In genomic region chr10:44002004-44002940, GRCm38 (mm10) we compare ENCODE assay signal across 8 mouse cellular contexts.
DNase-seq lines count a peak whose midpoint lies in the region; ATAC-seq and TF ChIP-seq lines count a peak whose summit lies in the region.

No protein-coding gene starts in this region.

- ATAC-seq in forebrain, postnatal 0 days: no peak
- ATAC-seq in forebrain, embryonic 11.5 days (replicated peaks; ENCODE audit: low FRiP score): no peak
- ATAC-seq in embryonic facial prominence, embryonic 11.5 days (replicated peaks; ENCODE audit: insufficient number of reproducible peaks, low FRiP score, low TSS enrichment, low read depth): no peak
- no peak for ATAC-seq in limb, embryonic 12.5 days (ENCODE audit: insufficient number of reproducible peaks, insufficient read depth, low FRiP score, low TSS enrichment, low read depth)

- H3K4me2 ChIP-seq in forebrain, postnatal 0 days (ENCODE audit: low read depth): no peak overlapping the region
- no peak overlapping the region for H3K4me2 ChIP-seq in forebrain, embryonic 11.5 days (ENCODE audit: low read depth, low read length, severe bottlenecking)
- no peak overlapping the region for H3K4me2 ChIP-seq in embryonic facial prominence, embryonic 11.5 days (ENCODE audit: low read depth, low read length)
- H3K4me2 ChIP-seq in limb, embryonic 12.5 days: peak overlapping the region; percentile 74; the same call in 1 of the 2 replicates

- H3K4me3 ChIP-seq in forebrain, postnatal 0 days (ENCODE audit: low read depth, low read length): no peak overlapping the region
- no peak overlapping the region for H3K4me3 ChIP-seq in forebrain, embryonic 11.5 days (ENCODE audit: low read depth, low read length)
- H3K4me3 ChIP-seq in C2C12 (ENCODE audit: insufficient read depth, poor library complexity, severe bottlenecking): peak overlapping the region; percentile 68
- no peak overlapping the region for H3K4me3 ChIP-seq in embryonic facial prominence, embryonic 11.5 days (ENCODE audit: low read depth, low read length)
- no peak overlapping the region for H3K4me3 ChIP-seq in limb, embryonic 12.5 days (replicated peaks)

- no peak overlapping the region for H3K27ac ChIP-seq in forebrain, postnatal 0 days (ENCODE audit: low read depth, low read length)
- H3K27ac ChIP-seq in forebrain, embryonic 11.5 days (ENCODE audit: low read depth, low read length): no peak overlapping the region
- H3K27ac ChIP-seq in embryonic facial prominence, embryonic 11.5 days (replicated peaks; ENCODE audit: low read depth, low read length): no peak overlapping the region
- H3K27ac ChIP-seq in limb, embryonic 12.5 days: no peak overlapping the region

- no peaks in the 10 kb centered on the region for H3K36me3 ChIP-seq in forebrain, postnatal 0 days (ENCODE audit: insufficient read depth)
- no peaks in the 10 kb centered on the region for H3K36me3 ChIP-seq in forebrain, embryonic 11.5 days (ENCODE audit: control insufficient read depth, insufficient read depth, low read length)
- H3K36me3 ChIP-seq in C2C12 (ENCODE audit: control insufficient read depth, insufficient read depth): peaks cover 8% of the 10 kb centered on the region
- no peaks in the 10 kb centered on the region for H3K36me3 ChIP-seq in embryonic facial prominence, embryonic 11.5 days (replicated peaks; ENCODE audit: control insufficient read depth, insufficient read depth, low read depth, low read length)
- no peaks in the 10 kb centered on the region for H3K36me3 ChIP-seq in limb, embryonic 12.5 days

- peak overlapping the region; percentile 24 for H3ac ChIP-seq in C2C12 (ENCODE audit: control insufficient read depth, insufficient read length, low read depth)

- peaks cover 38% of the 10 kb centered on the region for H3K79me3 ChIP-seq in C2C12 (ENCODE audit: low read depth)

- peaks cover 2% of the 10 kb centered on the region; the same call in 1 of the 2 replicates for H3K4me1 ChIP-seq in forebrain, postnatal 0 days (ENCODE audit: insufficient read depth)
- peaks cover 6% of the 10 kb centered on the region; the same call in 1 of the 2 replicates for H3K4me1 ChIP-seq in forebrain, embryonic 11.5 days (replicated peaks; ENCODE audit: control insufficient read depth, insufficient read depth, low read length)
- H3K4me1 ChIP-seq in embryonic facial prominence, embryonic 11.5 days (ENCODE audit: control insufficient read depth, insufficient read depth, low read length): peaks cover 5% of the 10 kb centered on the region
- peaks cover 26% of the 10 kb centered on the region for H3K4me1 ChIP-seq in limb, embryonic 12.5 days (replicated peaks)

- peak; percentile 59 for TF ChIP-seq CTCF in forebrain, postnatal 0 days (IDR thresholded peaks at IDR 0.05; ENCODE audit: low read depth)
- peak; percentile 9 for TF ChIP-seq CTCF in C2C12 (IDR thresholded peaks at IDR 0.05; ENCODE audit: control insufficient read depth, insufficient read depth, insufficient read length)

- peak; percentile 41 for DNase-seq in forebrain, postnatal 0 days
- DNase-seq in forebrain, embryonic 11.5 days (ENCODE audit: low spot score): no peak
- peak; percentile 73 for DNase-seq in embryonic facial prominence, embryonic 11.5 days (ENCODE audit: low spot score)
- DNase-seq in naive thymus-derived CD4-positive, alpha-beta T cell, adult 2 months (ENCODE audit: low read depth): peak; percentile 80
- no peak for DNase-seq in left cerebral cortex, adult 11 months (ENCODE audit: low spot score)
- no peak for DNase-seq in urinary bladder, adult 2 months (ENCODE audit: low spot score)

- 22% methylated on average over 14 of the region's 14 CpGs for WGBS in forebrain, postnatal 0 days
- 20% methylated on average over 14 of the region's 14 CpGs for WGBS in forebrain, embryonic 11.5 days
- WGBS in embryonic facial prominence, embryonic 11.5 days: 18% methylated on average over 14 of the region's 14 CpGs
- WGBS in limb, embryonic 12.5 days: 10% methylated on average over 14 of the region's 14 CpGs

- no peaks in the 10 kb centered on the region for H3K9me3 ChIP-seq in forebrain, postnatal 0 days (ENCODE audit: low read length)
- no peaks in the 10 kb centered on the region for H3K9me3 ChIP-seq in forebrain, embryonic 11.5 days (ENCODE audit: control insufficient read depth, low read length)
- no peaks in the 10 kb centered on the region for H3K9me3 ChIP-seq in embryonic facial prominence, embryonic 11.5 days (replicated peaks; ENCODE audit: control insufficient read depth, low read length)
- H3K9me3 ChIP-seq in limb, embryonic 12.5 days: no peaks in the 10 kb centered on the region

- H3K9ac ChIP-seq in forebrain, postnatal 0 days: no peak overlapping the region
- no peak overlapping the region for H3K9ac ChIP-seq in forebrain, embryonic 11.5 days (ENCODE audit: low read length)
- no peak overlapping the region for H3K9ac ChIP-seq in embryonic facial prominence, embryonic 11.5 days (replicated peaks; ENCODE audit: low read length)
- H3K9ac ChIP-seq in limb, embryonic 12.5 days (replicated peaks): no peak overlapping the region

- peaks cover 49% of the 10 kb centered on the region for H3K27me3 ChIP-seq in forebrain, postnatal 0 days (ENCODE audit: insufficient read depth, low read length)
- H3K27me3 ChIP-seq in forebrain, embryonic 11.5 days (ENCODE audit: control insufficient read depth, insufficient read depth, low read length): peaks cover 52% of the 10 kb centered on the region
- H3K27me3 ChIP-seq in C2C12 (ENCODE audit: control insufficient read depth, insufficient read depth, insufficient read length): no peaks in the 10 kb centered on the region
- H3K27me3 ChIP-seq in embryonic facial prominence, embryonic 11.5 days (ENCODE audit: control insufficient read depth, insufficient read depth, low read length): peaks cover 34% of the 10 kb centered on the region
- peaks cover 62% of the 10 kb centered on the region for H3K27me3 ChIP-seq in limb, embryonic 12.5 days

- H3K79me2 ChIP-seq in C2C12 (ENCODE audit: control insufficient read depth, insufficient read depth): peaks cover 64% of the 10 kb centered on the region

TF ChIP-seq in C2C12, 6 proteins besides CTCF, POLR2A, EP300 and RAD21:
- TF ChIP-seq USF1 (IDR thresholded peaks at IDR 0.05; ENCODE audit: low read depth) (no peak), MAX (IDR thresholded peaks at IDR 0.05) (no peak), MYOD1 (IDR thresholded peaks at IDR 0.05; ENCODE audit: control insufficient read depth, insufficient read length, low read depth) (no peak), MYOG (IDR thresholded peaks at IDR 0.05; ENCODE audit: control insufficient read depth, extremely low read depth, insufficient read length) (no peak), CEBPB (IDR thresholded peaks at IDR 0.05; ENCODE audit: low read depth) (peak; percentile 46), FOSL1 (IDR thresholded peaks at IDR 0.05; ENCODE audit: insufficient read depth, low read length, poor library complexity, severe bottlenecking) (no peak)

Comparison
In these comparisons a context has a peak if more than half of its experiments do, and no peak if none do; other contexts are left out.
1. DNase-seq: peak in forebrain, postnatal 0 days (single experiment), embryonic facial prominence, embryonic 11.5 days (single experiment) and naive thymus-derived CD4-positive, alpha-beta T cell, adult 2 months (single experiment); none in forebrain, embryonic 11.5 days (single experiment), left cerebral cortex, adult 11 months (single experiment) and urinary bladder, adult 2 months (single experiment).